Mouse (Mus musculus) neural tube, embryonic 15.5 days (tissue): ENCODE results near the gene Fbxo36. TPM values are rescaled to one million over a fixed set of nuclear protein-coding genes. Genes with fewer than 3 reads are reported as not detected.

ENCODE experiments used
- ATAC-seq: fragments of 200-750 bp; cut with Nextera tagmentation; 2 replicates; pipeline ENCODE4 v1.8.0; 2017; ENCODE audit warnings: mild to moderate bottlenecking, moderate TSS enrichment, moderate library complexity; ENCODE audit not compliant: low FRiP score
- H3K27ac ChIP-seq: fragments of 300-500 bp; sonication (generic); replicated peaks from 2 replicates; pipeline ENCODE4 v1.5.1; 2015; ENCODE audit warnings: mild to moderate bottlenecking, inconsistent platforms
- H3K27me3 ChIP-seq: fragments of 300-500 bp; sonication (generic); replicated peaks from 2 replicates; pipeline ENCODE4 v1.6.1; 2015; ENCODE audit warnings: inconsistent platforms
- H3K36me3 ChIP-seq: fragments of 300-500 bp; sonication (generic); 2 replicates; pipeline ENCODE4 v1.6.1; 2015; ENCODE audit warnings: inconsistent platforms
- H3K4me1 ChIP-seq: fragments of 300-500 bp; sonication (generic); 2 replicates; pipeline ENCODE4 v1.6.1; 2015; ENCODE audit warnings: inconsistent platforms
- H3K4me2 ChIP-seq: fragments of 300-500 bp; sonication (generic); 2 replicates; pipeline ENCODE4 v1.6.1; 2015; ENCODE audit warnings: inconsistent platforms, mild to moderate bottlenecking, moderate library complexity
- H3K4me3 ChIP-seq: fragments of 300-500 bp; sonication (generic); replicated peaks from 2 replicates; pipeline ENCODE4 v1.5.1; 2015; ENCODE audit warnings: mild to moderate bottlenecking, inconsistent platforms
- H3K9ac ChIP-seq: fragments of 300-500 bp; sonication (generic); replicated peaks from 2 replicates; pipeline ENCODE4 v1.6.1; 2015; ENCODE audit warnings: mild to moderate bottlenecking, inconsistent platforms
- H3K9me3 ChIP-seq: fragments of 300-500 bp; sonication (generic); replicated peaks from 2 replicates; pipeline ENCODE4 v1.6.1; 2016; ENCODE audit warnings: inconsistent platforms
- WGBS: fragments of 180-500 bp; shearing (Covaris S2); methylation state at CpG from one replicate; pipeline ENCODE4 v1.1.7; 2015; ENCODE audit warnings: mixed read lengths; 5-methylcytosine and 5-hydroxymethylcytosine counted together
- polyA plus RNA-seq: library from polyadenylated mRNA; unstranded; fragments of >200 nt; fragmentation: Nextera tagmentation; extraction: Ambion mirVana; gene quantifications from 2 replicates; pipeline ENCODE4 v1.2.1, GENCODE M21; 2015

The Fbxo36 gene
- polyA plus RNA-seq, 1 experiment from 2014 or later = 4.5 TPM

- ATAC-seq = peak; percentile 92
- under 1% methylated on average over 59 of the region's 59 CpGs for WGBS
- peaks cover 17% of the 10 kb centered on the region for H3K4me1 ChIP-seq
- peak within 1 kb of the TSS; percentile 71 for H3K4me2 ChIP-seq
- H3K36me3 ChIP-seq = no peaks in the 10 kb centered on the region
- H3K27ac ChIP-seq = peak within 1 kb of the TSS; percentile 95
- no peaks in the 10 kb centered on the region for H3K27me3 ChIP-seq
- peak within 1 kb of the TSS; percentile 60 for H3K4me3 ChIP-seq
- H3K9ac ChIP-seq = peak within 1 kb of the TSS; percentile 80
- no peaks in the 10 kb centered on the region for H3K9me3 ChIP-seq
Measured at GRCm38 (mm10) chr1:84934503-84935333, 95.1 kb downstream of the Fbxo36 start, which contains the start of gene Slc16a14. Gene Slc16a14 (minus strand): TSS chr1:84935134.

- Histone ChIP-seq H3K4me3 (peak overlapping the region; percentile 60; the same call in 1 of the 2 replicates), H3K36me3 (no peaks in the 10 kb centered on the region), H3K27ac (peak overlapping the region; percentile 95; the same call in 1 of the 2 replicates), H3K9me3 (no peaks in the 10 kb centered on the region), H3K27me3 (no peaks in the 10 kb centered on the region), H3K4me1 (peaks cover 17% of the 10 kb centered on the region), H3K4me2 (peak overlapping the region; percentile 71), H3K9ac (no peak overlapping the region)
- no peak for ATAC-seq
- WGBS = 70% methylated on average over 9 of the region's 9 CpGs
Measured at GRCm38 (mm10) chr1:84935668-84936067, 96.0 kb downstream of the Fbxo36 start.

DNA sequence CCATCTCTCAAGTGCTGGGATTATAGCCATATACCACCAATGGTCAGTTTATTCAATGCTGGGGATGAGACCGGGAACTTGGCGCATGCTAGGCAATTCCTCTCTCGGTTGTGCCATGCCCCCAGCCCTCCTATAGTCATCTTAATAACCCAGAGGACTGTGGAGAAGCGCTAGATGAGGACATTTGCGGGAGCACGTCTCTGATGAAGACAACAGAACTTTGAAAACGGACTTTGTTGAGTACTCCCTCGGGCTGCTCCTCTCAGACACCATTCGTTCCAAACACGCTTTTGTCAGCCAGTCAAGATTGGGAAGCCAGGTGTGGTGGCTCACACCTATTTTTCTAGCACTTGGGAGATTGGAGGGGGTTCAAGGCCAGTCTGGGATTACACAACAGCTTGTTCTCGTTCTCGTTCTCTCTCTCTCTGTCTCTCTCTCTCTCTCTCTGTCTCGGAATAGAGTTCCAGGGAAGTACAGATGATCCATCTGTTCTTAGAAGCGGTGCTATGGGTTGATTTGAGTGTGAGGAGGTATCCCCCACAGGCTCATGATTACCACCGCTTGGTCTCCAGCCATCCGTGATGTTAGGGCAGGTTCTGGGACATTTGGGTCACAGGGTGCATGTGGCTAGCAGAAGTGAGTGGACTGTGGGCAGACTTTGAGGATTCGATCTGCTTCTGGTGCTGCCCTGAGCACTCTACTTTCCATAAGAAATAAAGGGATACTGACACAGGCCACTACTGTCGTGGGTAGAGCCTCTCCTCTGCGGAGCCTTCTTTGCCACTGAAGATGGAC, 97.3 kb downstream of the Fbxo36 start:
- H3K27me3 ChIP-seq = no peaks in the 10 kb centered on the region
- 91% methylated on average over 19 of the region's 19 CpGs for WGBS
- no peak for ATAC-seq
- H3K4me2 ChIP-seq = no peak overlapping the region
- no peak overlapping the region for H3K27ac ChIP-seq
- H3K9ac ChIP-seq = no peak overlapping the region
- H3K36me3 ChIP-seq = no peaks in the 10 kb centered on the region
- no peaks in the 10 kb centered on the region for H3K9me3 ChIP-seq
- H3K4me1 ChIP-seq = peaks cover 17% of the 10 kb centered on the region
- H3K4me3 ChIP-seq = no peak overlapping the region

DNA sequence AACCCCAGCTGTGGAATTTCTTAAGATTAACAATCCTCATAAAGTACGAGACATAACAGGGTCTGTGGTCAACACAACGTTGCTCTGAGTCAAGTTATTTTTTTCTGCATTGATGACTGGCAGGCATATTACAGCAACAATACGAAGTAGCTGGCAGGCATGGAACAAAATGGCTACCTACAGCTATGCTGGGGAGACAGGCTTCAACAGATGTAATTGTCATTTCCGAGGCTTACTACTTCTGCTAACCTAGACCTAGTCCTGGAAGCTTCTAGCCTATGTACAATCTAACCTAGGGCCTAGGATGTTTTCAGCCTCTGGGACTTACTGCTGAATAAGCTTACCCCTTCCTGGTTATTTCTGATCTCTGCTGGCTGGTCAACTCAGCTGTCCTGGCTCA, 99.8 kb downstream of the Fbxo36 start:
- no peak for ATAC-seq
- Histone ChIP-seq H3K9me3 (no peaks in the 10 kb centered on the region), H3K9ac (no peak overlapping the region), H3K36me3 (no peaks in the 10 kb centered on the region), H3K4me2 (no peak overlapping the region), H3K27me3 (no peaks in the 10 kb centered on the region), H3K27ac (no peak overlapping the region), H3K4me1 (peaks cover 9% of the 10 kb centered on the region; the same call in 1 of the 2 replicates), H3K4me3 (no peak overlapping the region)
- 83% methylated on average over 4 of the region's 4 CpGs for WGBS

DNA sequence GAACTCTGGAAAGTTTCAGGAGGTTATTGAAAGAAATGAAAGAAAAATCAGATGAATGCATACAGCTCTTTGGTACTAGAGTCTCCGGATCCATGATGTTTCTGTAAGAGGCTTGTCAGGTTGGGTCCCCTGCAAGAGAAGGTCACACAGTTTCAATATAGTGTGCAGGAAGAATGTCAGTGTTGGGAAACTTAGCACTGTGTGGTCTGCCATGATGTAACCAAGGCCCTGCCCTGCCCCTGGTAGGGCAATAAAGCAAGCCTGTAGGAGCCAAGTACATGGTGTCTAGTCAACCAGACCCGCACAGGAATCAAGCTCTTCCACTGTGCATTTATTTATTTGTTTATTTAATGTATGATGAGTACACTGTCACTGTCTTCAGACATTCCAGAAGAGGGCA, 100.7 kb downstream of the Fbxo36 start:
- no peaks in the 10 kb centered on the region for H3K9me3 ChIP-seq
- no peak overlapping the region for H3K4me3 ChIP-seq
- ATAC-seq = no peak
- no peak overlapping the region for H3K27ac ChIP-seq
- no peaks in the 10 kb centered on the region for H3K27me3 ChIP-seq
- 89% methylated on average over 2 of the region's 2 CpGs for WGBS
- no peak overlapping the region for H3K9ac ChIP-seq
- no peaks in the 10 kb centered on the region for H3K36me3 ChIP-seq
- peaks cover 8% of the 10 kb centered on the region; the same call in 1 of the 2 replicates for H3K4me1 ChIP-seq
- H3K4me2 ChIP-seq = no peak overlapping the region

- no peaks in the 10 kb centered on the region for H3K4me1 ChIP-seq
- no peak overlapping the region for H3K4me3 ChIP-seq
- H3K9me3 ChIP-seq = no peaks in the 10 kb centered on the region
- no peaks in the 10 kb centered on the region for H3K36me3 ChIP-seq
- H3K9ac ChIP-seq = no peak overlapping the region
- H3K4me2 ChIP-seq = no peak overlapping the region
- H3K27me3 ChIP-seq = no peaks in the 10 kb centered on the region
- ATAC-seq = no peak
- no peak overlapping the region for H3K27ac ChIP-seq
Measured at GRCm38 (mm10) chr1:84942666-84943065, 103.0 kb downstream of the Fbxo36 start.

GRCm38 (mm10) chr1:84943549-84943948, 103.9 kb downstream of the Fbxo36 start:
- Histone ChIP-seq H3K27ac (no peak overlapping the region), H3K4me2 (no peak overlapping the region), H3K36me3 (no peaks in the 10 kb centered on the region), H3K9ac (no peak overlapping the region), H3K27me3 (no peaks in the 10 kb centered on the region), H3K4me3 (no peak overlapping the region), H3K4me1 (no peaks in the 10 kb centered on the region), H3K9me3 (no peaks in the 10 kb centered on the region)
- no peak for ATAC-seq
- 93% methylated on average over 4 of the region's 4 CpGs for WGBS

- H3K4me2 ChIP-seq = no peak overlapping the region
- no peak overlapping the region for H3K9ac ChIP-seq
- no peaks in the 10 kb centered on the region for H3K27me3 ChIP-seq
- WGBS = 76% methylated on average over 3 of the region's 3 CpGs
- no peak overlapping the region for H3K4me3 ChIP-seq
- H3K27ac ChIP-seq = no peak overlapping the region
- no peaks in the 10 kb centered on the region for H3K9me3 ChIP-seq
- no peaks in the 10 kb centered on the region for H3K36me3 ChIP-seq
- H3K4me1 ChIP-seq = no peaks in the 10 kb centered on the region
- ATAC-seq = no peak
Measured at GRCm38 (mm10) chr1:84945950-84946349, 106.3 kb downstream of the Fbxo36 start.

GRCm38 (mm10) chr1:84947390-84947789, 107.7 kb downstream of the Fbxo36 start:
- no peaks in the 10 kb centered on the region for H3K36me3 ChIP-seq
- ATAC-seq = no peak
- no peak overlapping the region for H3K9ac ChIP-seq
- H3K27ac ChIP-seq = no peak overlapping the region
- H3K4me2 ChIP-seq = no peak overlapping the region
- H3K4me3 ChIP-seq = no peak overlapping the region
- no peaks in the 10 kb centered on the region for H3K27me3 ChIP-seq
- H3K4me1 ChIP-seq = no peaks in the 10 kb centered on the region
- 68% methylated on average over 2 of the region's 2 CpGs for WGBS
- H3K9me3 ChIP-seq = no peaks in the 10 kb centered on the region

Other genes starting within 250 kb of the Fbxo36 start
- 285 and 344 TPM in 2 replicates for gene Dner, start 143.6 kb upstream of the Fbxo36 start, polyA plus RNA-seq
- gene Trip12, start 675 bp downstream of the Fbxo36 start, polyA plus RNA-seq = 37.3 and 42.0 TPM in 2 replicates
- gene Slc16a14, start 95.3 kb downstream of the Fbxo36 start, polyA plus RNA-seq = 10.4 and 11.0 TPM in 2 replicates